Mouse (Mus musculus) ovary, postnatal 36 days (tissue): ENCODE results near the gene Slc25a23.
"Not testable (repeated sequence)": the region's sequence is repeated elsewhere in the genome, so short reads cannot be mapped to it uniquely, and the experiment has no call there.

Experiments used
- DNase-seq: peaks from one replicate; pipeline ENCODE4 v3.0.0; 2022; ENCODE audit warnings: low spot score, mixed read lengths

Gene Slc25a23

GRCm38 (mm10) chr17:57070699-57071098 is 11.0 kb upstream of the Slc25a23 start:
- DNase-seq = no peak

DNA sequence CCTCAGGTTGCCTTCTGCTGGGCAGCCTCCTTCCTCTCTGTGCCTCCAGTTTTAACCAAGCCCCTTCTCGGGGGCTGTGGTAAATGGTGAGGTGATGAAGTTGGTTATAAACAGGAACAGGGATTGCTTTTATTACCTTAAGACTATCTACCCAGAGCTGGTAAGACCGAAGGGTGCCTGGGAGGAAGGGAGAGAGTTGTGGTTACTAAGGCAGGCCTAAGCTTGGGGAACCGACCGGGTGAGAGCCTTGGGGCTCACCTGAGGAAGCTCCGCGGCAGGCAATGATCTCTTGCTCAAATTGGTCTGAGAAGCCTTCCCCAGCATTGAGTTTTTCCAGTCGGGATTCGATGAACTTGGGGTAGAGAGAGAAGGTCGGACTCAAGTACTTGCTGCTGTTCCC is 10.6 kb upstream of the Slc25a23 start:
- no peak for DNase-seq

DNA sequence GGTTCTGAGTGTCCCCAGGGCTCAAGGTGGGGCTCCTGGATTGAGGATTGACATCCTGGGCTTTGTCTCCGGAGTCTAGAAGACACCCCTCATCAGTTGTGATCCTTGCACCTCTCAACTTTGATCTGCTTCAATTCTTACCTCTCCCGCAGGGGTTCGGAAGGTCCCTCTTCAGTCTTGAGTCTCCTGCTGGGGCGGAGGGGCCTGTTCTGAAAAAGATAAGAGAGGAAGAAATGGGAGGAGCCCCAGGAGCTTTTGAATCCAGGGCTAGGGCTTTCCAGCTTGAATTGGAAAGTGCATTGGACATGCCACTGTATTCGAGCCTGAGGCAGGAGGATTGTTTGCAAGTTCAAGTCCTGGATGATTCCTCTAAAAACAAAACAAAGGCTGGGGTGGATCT is 7.2 kb upstream of the Slc25a23 start:
- DNase-seq = no peak

DNA sequence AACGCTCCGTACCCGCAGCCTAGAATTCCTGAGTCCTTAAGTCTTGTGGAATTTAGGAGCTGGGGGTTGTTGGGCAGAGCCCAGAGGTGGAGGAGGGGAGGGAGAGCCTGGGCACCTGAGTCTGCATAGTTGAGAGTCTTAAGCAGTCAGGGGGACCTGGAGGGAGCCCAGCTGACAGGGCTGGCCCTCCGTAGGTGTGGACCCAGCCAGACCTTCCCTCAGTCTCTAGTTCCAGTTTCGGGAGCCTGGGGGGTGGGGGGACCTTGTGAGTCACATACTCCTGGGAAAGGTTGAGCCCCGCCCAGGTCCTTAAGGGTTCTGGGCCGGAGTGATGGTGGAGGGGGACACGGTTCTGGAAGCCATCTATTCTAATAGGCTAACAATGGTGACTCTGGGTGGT is 3.4 kb upstream of the Slc25a23 start:
- no peak for DNase-seq

GRCm38 (mm10) chr17:57062548-57062947 is 2.9 kb upstream of the Slc25a23 start:
- DNase-seq = no peak

GRCm38 (mm10) chr17:57062011-57062521 is 2.4 kb upstream of the Slc25a23 start:
- DNase-seq = peak; percentile 35

GRCm38 (mm10) chr17:57061069-57061468 is 1.4 kb upstream of the Slc25a23 start:
- DNase-seq = peak; percentile 32

DNA sequence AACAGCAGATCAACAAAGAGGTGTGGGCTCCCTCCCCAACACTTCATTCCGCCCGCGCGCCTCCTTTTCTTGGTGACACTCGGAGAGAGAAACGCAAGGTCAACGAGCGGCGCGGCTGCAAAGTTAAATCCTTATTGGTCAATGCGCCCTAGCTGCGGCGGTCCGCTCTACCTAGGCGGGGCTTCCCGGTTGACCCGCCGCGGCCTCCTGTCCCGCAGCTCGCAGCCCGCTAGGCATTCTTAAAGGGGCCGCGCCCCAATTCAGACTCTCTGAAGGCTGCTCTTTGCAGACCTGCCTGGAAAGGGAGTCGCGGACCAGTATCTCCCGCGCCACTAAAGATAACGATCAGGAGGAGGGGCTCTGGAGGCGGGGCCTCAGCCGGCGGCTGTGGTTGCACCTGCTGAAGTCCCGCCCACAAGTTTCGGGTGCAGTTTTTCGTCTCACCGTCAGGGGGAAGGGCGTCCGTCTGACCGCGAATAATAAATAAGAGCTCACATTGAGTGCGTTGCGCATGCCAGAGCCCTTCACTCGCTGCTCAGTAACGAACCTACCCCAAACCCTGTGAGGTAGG is 653 bp upstream of the Slc25a23 start:
- peak; percentile 92 for DNase-seq

DNA sequence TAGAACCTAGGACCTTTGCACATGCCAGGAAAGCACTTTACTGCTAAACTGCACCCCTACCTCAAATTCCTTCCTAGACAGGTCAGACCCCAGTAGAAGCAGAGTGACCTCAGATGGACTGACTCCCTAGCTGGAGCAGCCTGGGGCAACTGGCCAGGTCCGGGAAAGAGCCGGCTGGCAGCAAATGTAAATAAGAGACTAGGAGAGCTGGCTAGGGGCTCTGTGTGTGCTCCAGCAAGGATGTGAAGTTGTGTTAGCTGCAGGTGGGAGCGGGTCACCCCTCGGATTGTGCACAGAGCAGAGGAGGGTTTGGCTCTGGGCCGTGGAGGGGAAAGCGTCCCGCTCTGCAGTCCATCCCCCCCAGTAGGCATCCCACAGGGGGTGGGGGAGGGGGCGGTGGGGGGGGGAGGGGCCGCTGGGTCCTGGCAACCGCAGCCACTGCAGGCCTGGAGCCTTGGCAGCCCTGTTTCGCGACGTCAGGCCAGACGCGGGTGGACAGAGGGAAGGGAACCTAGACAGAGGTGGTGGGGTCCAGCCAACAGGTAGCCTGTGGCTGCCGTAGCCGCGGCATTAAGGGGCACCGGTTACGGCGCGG is 675 bp downstream of the Slc25a23 start, which contains the start of gene Crb3:
TSS of gene Crb3 (plus strand) at position 215 of the 595 bp plus-strand sequence.
- DNase-seq = peak; percentile 40

DNA sequence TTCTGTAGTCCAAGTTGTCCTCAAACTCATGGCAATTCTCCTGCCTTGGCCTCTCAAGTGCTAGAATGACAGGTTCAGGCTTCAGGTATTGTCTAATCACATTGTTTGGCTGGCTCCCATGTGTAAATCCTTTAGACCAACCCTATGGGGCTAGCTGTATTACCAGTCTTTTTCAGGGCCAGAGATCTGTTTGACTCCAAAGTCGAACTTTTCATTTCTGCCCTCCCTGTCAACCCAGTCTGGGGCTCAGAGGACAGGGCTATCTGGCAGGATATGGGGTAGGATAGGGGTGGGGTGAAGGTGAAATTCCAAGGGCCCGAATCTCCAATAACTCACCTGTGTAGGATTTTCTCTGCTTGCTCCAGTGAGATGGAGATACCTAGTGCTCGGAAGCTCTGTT is 3.4 kb downstream of the Slc25a23 start:
- DNase-seq = no peak

DNA sequence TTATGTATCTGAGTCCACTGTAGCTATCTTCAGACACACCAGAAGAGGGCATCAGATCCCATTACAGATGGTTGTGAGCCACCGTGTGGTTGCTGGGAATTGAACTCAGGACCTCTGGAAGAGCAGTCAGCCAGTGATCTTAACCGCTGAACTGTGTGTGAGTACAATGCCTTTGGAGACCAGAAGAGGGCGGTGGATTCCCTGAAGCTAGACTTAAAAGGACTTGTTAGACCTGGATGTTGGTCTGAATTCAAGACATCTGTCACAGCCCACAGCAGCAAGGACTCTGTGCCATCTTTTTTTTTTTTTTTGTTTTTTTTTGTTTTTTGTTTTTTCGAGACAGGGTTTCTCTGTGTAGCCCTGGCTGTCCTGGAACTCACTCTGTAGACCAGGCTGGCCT is 8.0 kb downstream of the Slc25a23 start:
- DNase-seq = not testable (repeated sequence)

DNA sequence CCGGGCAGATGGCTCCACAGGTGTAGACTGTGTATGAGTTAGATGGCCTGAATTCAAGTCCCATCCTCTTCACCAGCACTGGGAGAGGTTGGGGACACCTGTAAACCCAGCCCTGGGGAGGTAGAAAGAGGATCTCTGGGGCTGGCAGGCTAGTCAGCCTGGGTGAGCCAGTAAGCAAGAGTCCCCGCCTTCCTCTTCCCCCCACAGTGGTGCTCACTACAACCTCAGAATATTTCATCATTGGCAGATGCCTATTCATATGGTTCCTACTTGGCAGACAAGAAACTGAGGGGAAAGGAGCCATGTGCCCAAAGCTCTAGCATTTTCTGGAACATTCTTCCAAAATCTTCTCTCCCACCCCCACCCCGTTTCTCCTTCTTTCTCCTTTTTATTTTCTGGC is 10.8 kb downstream of the Slc25a23 start:
- no peak for DNase-seq

- DNase-seq = no peak
These were observed 12.3 kb downstream of the Slc25a23 start for GRCm38 (mm10) chr17:57047406-57047805.

- no peak for DNase-seq
These were observed 18.1 kb downstream of the Slc25a23 start, which contains the start of gene Slc25a41 for GRCm38 (mm10) chr17:57041554-57041953. TSS of gene Slc25a41 (minus strand) at chr17:57041654.

GRCm38 (mm10) chr17:57038978-57039377 is 20.7 kb downstream of the Slc25a23 start:
- no peak for DNase-seq

DNA sequence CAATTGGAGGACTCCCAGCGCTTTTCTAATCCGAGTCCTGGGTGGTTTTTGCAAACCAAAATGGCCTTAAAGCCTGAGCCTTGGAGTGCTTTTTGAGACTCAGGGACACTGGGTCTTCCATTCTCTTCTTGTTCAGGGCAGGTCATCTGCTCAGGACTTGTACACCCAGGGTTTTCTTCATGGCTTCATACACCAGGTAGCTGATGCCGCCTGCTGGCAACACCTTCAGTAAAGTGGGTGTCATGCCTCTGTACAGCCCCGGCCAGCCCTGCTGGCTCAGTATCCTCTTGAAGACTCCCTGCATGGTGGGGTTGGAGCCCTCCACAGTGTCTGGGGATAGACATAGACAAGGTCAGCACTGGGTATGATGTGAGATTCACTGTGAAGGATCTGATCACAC is 26.8 kb downstream of the Slc25a23 start:
- DNase-seq = no peak

DNA sequence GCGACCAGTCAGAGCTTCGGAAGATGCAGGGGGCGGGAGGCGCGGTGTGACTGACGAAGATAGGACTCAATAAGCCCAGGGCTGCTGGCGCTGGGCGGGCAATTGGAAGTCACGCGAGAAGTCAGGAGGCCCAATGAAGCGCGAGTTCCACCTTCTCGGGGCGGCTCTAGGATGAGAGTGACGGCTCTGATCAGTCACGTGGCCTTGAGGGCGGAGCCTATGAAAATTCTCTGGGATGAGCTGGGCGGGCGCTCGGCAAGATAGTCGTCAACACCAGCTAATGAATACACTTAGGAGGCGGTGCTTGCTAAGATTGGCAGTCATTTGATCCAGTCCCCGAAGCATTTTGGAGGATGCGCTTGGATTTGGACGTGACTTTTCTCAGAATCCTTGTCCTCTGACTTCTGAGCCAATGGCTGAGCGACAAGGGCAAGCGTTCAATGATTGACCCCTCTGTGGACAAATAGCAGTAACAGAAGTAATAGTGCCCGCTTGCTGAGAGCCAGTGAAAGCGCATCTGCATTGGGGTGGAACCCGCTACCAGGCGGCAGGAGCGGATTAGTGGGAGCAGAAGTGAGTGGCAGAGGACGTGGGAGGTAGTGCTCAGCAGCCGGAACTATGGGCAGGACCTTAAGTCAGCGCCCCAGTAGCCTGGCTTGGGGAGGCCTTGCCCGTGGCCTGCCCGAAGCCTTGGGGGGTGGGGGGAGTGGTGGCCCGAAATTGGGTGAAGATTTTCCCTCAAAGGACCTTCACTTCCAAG is 27.8 kb downstream of the Slc25a23 start:
- DNase-seq = peak; percentile 98

DNA sequence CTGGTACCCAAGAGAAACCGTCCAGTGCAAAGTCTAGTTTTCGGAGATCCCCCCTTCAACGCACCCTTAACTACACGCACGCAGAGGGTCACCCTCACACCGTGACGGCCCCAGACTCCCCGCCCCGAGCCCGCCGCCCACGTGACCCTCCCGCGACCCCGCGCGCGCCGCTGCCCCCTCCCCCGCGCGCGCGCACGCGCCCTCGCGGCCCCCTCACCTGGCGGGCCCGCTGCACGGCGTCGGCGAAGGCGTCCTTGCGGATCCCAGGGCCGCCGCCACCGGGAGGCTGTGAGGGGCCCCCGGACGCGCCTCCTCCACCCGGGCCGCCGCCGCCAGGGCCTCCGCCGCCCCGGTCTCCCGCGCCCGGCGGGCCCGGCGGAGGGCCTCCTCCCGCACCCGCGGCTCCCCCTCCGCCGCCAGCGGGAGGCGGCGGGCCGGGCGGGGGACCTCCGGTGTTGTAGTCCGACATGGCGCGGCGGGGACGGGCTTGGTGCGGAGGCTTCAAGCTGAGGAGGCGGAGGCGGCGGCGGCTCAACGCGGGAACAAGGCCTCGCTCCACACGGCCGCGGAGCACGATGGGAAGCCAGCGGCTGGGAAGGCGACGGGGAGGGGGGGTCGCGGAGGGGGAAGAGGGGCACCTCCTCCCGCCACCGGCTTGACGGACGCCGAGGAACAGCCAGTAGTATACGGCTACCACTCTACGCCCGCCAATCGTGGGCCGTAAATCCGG is 28.6 kb downstream of the Slc25a23 start, which contains the start of gene Khsrp:
TSS of gene Khsrp (minus strand) at position 592 of the 730 bp plus-strand sequence.
- DNase-seq = peak; percentile 54

GRCm38 (mm10) chr17:57029691-57030090 is 30.0 kb downstream of the Slc25a23 start:
- DNase-seq = peak; percentile 30

DNA sequence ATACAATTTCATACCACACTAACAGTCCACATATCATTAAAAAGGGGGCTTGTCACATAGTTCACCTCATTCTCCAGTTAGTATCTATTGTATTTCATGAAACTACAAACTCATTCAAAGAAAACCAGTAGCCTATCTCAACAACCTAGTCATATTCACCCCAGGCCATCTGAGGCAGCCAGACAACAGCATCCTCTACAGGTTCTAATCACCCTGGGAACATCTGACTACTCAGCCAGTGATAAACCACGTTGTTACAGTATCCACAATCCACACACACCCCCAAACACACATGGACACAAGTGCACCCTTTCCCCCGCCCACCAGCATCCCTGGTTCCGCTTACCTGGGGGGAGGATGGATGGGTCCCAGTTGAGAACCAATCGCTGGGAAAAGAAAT is 32.2 kb downstream of the Slc25a23 start:
- no peak for DNase-seq

- DNase-seq = no peak
These were observed 38.7 kb downstream of the Slc25a23 start for GRCm38 (mm10) chr17:57020960-57021359.

- no peak for DNase-seq
These were observed 40.0 kb downstream of the Slc25a23 start for GRCm38 (mm10) chr17:57019693-57020092.
